8 mouse cellular contexts compared by ENCODE assay signal in genomic region chr1:182280577-182280976, GRCm38 (mm10). TPM values are rescaled to one million over a fixed set of nuclear protein-coding genes. Genes with fewer than 3 reads are reported as not detected.
DNase-seq lines count a peak whose midpoint lies in the region; ATAC-seq lines count a peak whose summit lies in the region.

No protein-coding gene starts in this region.

- intact Hi-C loops in heart, postnatal 25 days (cut with DNase I) = loop anchor here (10.0 kb wide), 1 partner anchor 254 kb away; no protein-coding TSS in a partner anchor
- intact Hi-C loops in left cerebral cortex, postnatal 36 days (cut with DNase I) = loop anchor here (10.0 kb wide), 1 partner anchor 146 kb away; no protein-coding TSS in a partner anchor

- 44% methylated on average over 11 of the region's 11 CpGs for WGBS in heart, embryonic 11.5 days (ENCODE audit: insufficient replicate concordance)
- 54% methylated on average over 11 of the region's 11 CpGs for WGBS in hindbrain, embryonic 13.5 days
- WGBS in midbrain, embryonic 12.5 days = 58% methylated on average over 11 of the region's 11 CpGs

- peak overlapping the region; percentile 56 for H3K9ac ChIP-seq in heart, embryonic 11.5 days (ENCODE audit: low read depth, low read length)
- peak overlapping the region; percentile 55 for H3K9ac ChIP-seq in hindbrain, embryonic 13.5 days
- peak overlapping the region; percentile 2; the same call in 1 of the 2 replicates for H3K9ac ChIP-seq in midbrain, embryonic 12.5 days (replicated peaks)

- peak overlapping the region; percentile 95 for H3K27ac ChIP-seq in heart, embryonic 11.5 days (ENCODE audit: low read depth, low read length)
- 0 out of 2 replicates have a peak overlapping the region, but pooled peaks have one; percentile 13 for H3K27ac ChIP-seq in hindbrain, embryonic 13.5 days
- no peak overlapping the region for H3K27ac ChIP-seq in midbrain, embryonic 12.5 days (replicated peaks)

- no peaks in the 10 kb centered on the region for H3K9me3 ChIP-seq in heart, embryonic 11.5 days (replicated peaks; ENCODE audit: control insufficient read depth, low read length)
- H3K9me3 ChIP-seq in hindbrain, embryonic 13.5 days = no peaks in the 10 kb centered on the region
- H3K9me3 ChIP-seq in midbrain, embryonic 12.5 days = no peaks in the 10 kb centered on the region

- H3K27me3 ChIP-seq in heart, embryonic 11.5 days (ENCODE audit: control insufficient read depth, insufficient read depth, low read length) = no peaks in the 10 kb centered on the region
- H3K27me3 ChIP-seq in hindbrain, embryonic 13.5 days = no peaks in the 10 kb centered on the region; the same call in 1 of the 2 replicates
- H3K27me3 ChIP-seq in midbrain, embryonic 12.5 days = peaks cover 18% of the 10 kb centered on the region

- H3K4me1 ChIP-seq in heart, embryonic 11.5 days (ENCODE audit: control insufficient read depth, insufficient read depth, low read length) = peaks cover 15% of the 10 kb centered on the region
- H3K4me1 ChIP-seq in hindbrain, embryonic 13.5 days (replicated peaks) = peaks cover 21% of the 10 kb centered on the region
- H3K4me1 ChIP-seq in midbrain, embryonic 12.5 days = peaks cover 21% of the 10 kb centered on the region

- peaks cover 11% of the 10 kb centered on the region for H3K36me3 ChIP-seq in heart, embryonic 11.5 days (ENCODE audit: control insufficient read depth, insufficient read depth, low read length)
- peaks cover 35% of the 10 kb centered on the region for H3K36me3 ChIP-seq in hindbrain, embryonic 13.5 days
- peaks cover 32% of the 10 kb centered on the region for H3K36me3 ChIP-seq in midbrain, embryonic 12.5 days

- DNase-seq in heart, postnatal 25 days (ENCODE audit: low spot score) = no peak
- peak; percentile 6 for DNase-seq in c-Kit-positive CD71-positive TER-119-positive erythroid progenitor cells, embryonic 14.5 days (ENCODE audit: low spot score)
- no peak for DNase-seq in adrenal gland, adult 8-10 months
- DNase-seq in left cerebral cortex, postnatal 36 days (ENCODE audit: low spot score in 2 of 2) = no peak

- ATAC-seq in heart, embryonic 11.5 days (replicated peaks; ENCODE audit: insufficient number of reproducible peaks, low FRiP score, low TSS enrichment) = no peak
- no peak for ATAC-seq in hindbrain, embryonic 13.5 days (ENCODE audit: low FRiP score)
- no peak for ATAC-seq in midbrain, embryonic 12.5 days (ENCODE audit: low FRiP score, low read depth)
- no peak for ATAC-seq in inflammation-experienced regulatory T-cells, adult 6 months

- H3K4me3 ChIP-seq in heart, embryonic 11.5 days (ENCODE audit: low read depth, low read length) = peak overlapping the region; percentile 84
- H3K4me3 ChIP-seq in hindbrain, embryonic 13.5 days = peak overlapping the region; percentile 81
- H3K4me3 ChIP-seq in midbrain, embryonic 12.5 days = peak overlapping the region; percentile 73; the same call in 1 of the 2 replicates

- peak overlapping the region; percentile 95 for H3K4me2 ChIP-seq in heart, embryonic 11.5 days
- H3K4me2 ChIP-seq in hindbrain, embryonic 13.5 days = peak overlapping the region; percentile 84
- H3K4me2 ChIP-seq in midbrain, embryonic 12.5 days (replicated peaks) = peak overlapping the region; percentile 81

RNA-seq across cellular contexts. Expression of gene Degs1, which starts 2.0 kb away (rescaled TPM):
- 157 and 171 TPM in 2 replicates for polyA plus RNA-seq in heart, embryonic 11.5 days (2014; fragmentation: Nextera tagmentation; extraction: Ambion mirVana)
- 10 to 100 TPM; 54.9 to 60.7 TPM for total RNA-seq in heart, postnatal 25 days (2021)
- 70.9 and 76.2 TPM in 2 replicates for polyA plus RNA-seq in hindbrain, embryonic 13.5 days (2015; fragmentation: Nextera tagmentation; extraction: Ambion mirVana)
- polyA plus RNA-seq in midbrain, embryonic 12.5 days (2016; fragmentation: Nextera tagmentation; extraction: Ambion mirVana) = 60.5 and 62.3 TPM in 2 replicates
- polyA plus RNA-seq in inflammation-experienced regulatory T-cells, adult 6 months (2017; shearing (Covaris generic)) = 100 to 1,000 TPM in 1 of 3 experiments, 10 to 100 TPM in 2; 80.0 to 164 (median 87.5) TPM
- 100 to 1,000 TPM in 1 of 4 experiments, 10 to 100 TPM in 3; 84.3 to 108 (median 91.7) TPM for total RNA-seq in adrenal gland, adult 8-10 months (2022)
- 10 to 100 TPM; 76.0 to 80.8 TPM for total RNA-seq in left cerebral cortex, postnatal 36 days (2021)

Comparison
In these comparisons a context has a peak if more than half of its experiments do, and no peak if none do; other contexts are left out.
1. H3K9ac ChIP-seq: peak in every context shown above with its lines; median percentile 56 in heart, embryonic 11.5 days; 55 in hindbrain, embryonic 13.5 days; 2 in midbrain, embryonic 12.5 days.